Mouse (Mus musculus) kidney, adult 2 months (tissue): ENCODE data around the gene 1600014C10Rik. TPM values are rescaled to one million over a fixed set of nuclear protein-coding genes. Genes with fewer than 3 reads are reported as not detected.

Experiments
- DNase-seq: peaks from one replicate; pipeline ENCODE4 v3.0.0; 2021
- H3K27ac ChIP-seq: fragments of 200-500 bp; 2 replicates; pipeline ENCODE4 v1.5.1; 2012; ENCODE audit warnings: low read depth, low read length, control low read depth, inconsistent platforms; ENCODE audit not compliant: insufficient read depth
- H3K27me3 ChIP-seq: fragments of 200-500 bp; replicated peaks from 2 replicates; pipeline ENCODE4 v1.6.1; 2012; ENCODE audit warnings: mild to moderate bottlenecking, moderate library complexity, low read length, inconsistent platforms; ENCODE audit not compliant: control insufficient read depth, insufficient read depth
- H3K36me3 ChIP-seq: fragments of 200-500 bp; 2 replicates; pipeline ENCODE4 v1.6.1; 2012; ENCODE audit warnings: mild to moderate bottlenecking, moderate library complexity, low read length, inconsistent platforms; ENCODE audit not compliant: control insufficient read depth, insufficient read depth
- H3K4me1 ChIP-seq: fragments of 200-500 bp; 2 replicates; pipeline ENCODE4 v1.6.1; 2011; ENCODE audit warnings: low read length; ENCODE audit not compliant: control insufficient read depth, insufficient read depth
- H3K4me3 ChIP-seq: fragments of 200-500 bp; 2 replicates; pipeline ENCODE4 v1.5.1; 2011; ENCODE audit warnings: mild to moderate bottlenecking, low read depth, low read length, control low read depth; ENCODE audit not compliant: insufficient read depth
- CTCF ChIP-seq: fragments of 200-500 bp; conservative IDR thresholded peaks from 2 replicates; pipeline ENCODE4 v1.5.1; 2011; ENCODE audit warnings: low read depth, mild to moderate bottlenecking, control low read depth, low read length, moderate library complexity, mixed read lengths; ENCODE audit not compliant: insufficient read depth, insufficient read length
- POLR2A ChIP-seq: fragments of 200-500 bp; IDR thresholded peaks from one replicate; pipeline ENCODE4 v1.6.1; 2011; ENCODE audit warnings: low read depth, low read length, control low read depth
- WGBS: fragments of 180-500 bp; shearing (Covaris S2); methylation state at CpG from one replicate; pipeline ENCODE4 v1.1.7; 2018; 5-methylcytosine and 5-hydroxymethylcytosine counted together
- polyA plus RNA-seq: library from polyadenylated mRNA; depleted of rRNA; stranded (reverse); fragments of >200 nt; gene quantifications from 2 replicates; pipeline ENCODE4 v1.2.3, GENCODE M21; 2012

1600014C10Rik gene
- polyA plus RNA-seq, 1 experiment = 39.7 TPM

DNA sequence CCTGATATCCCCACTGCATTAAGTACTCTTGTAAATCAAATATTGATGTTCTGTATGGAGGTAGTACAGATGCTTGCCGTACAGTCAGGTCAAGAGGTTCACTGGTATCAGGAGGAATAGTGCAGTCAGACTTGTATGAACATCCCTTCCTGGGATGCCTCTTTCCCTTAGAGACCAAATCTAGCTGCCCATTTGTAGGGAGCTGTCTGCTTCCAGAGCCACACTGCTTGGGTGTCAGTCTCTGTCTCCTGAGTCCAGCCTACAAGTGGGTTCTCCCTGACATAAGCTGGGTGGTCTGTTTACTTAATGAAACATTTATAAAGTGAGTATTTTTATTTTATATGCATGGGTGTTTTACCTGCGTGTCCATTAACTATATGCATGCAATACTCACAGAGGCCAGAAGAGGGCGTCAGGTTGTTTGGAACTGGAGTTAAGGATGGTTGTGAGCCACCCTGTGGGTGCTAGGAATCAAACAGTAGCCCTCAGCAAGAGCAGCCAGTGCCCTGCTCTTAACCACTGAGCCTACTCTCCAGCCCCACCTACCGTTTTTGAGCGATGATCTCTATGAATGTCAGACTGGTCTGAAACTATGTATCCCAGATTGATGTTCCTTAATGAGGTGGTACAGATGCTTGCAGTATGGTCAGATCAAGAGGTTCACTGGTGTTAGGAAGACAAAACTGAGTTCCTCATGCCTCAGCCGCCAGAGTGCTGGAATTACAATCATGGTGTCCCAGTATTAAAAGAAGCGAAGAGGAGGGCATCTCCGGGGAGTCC, 7.2 kb downstream of the 1600014C10Rik start:
- DNase-seq = no peak
- Histone ChIP-seq H3K36me3 (no peaks in the 10 kb centered on the region), H3K4me1 (0 out of 2 replicates have a peak, but pooled peaks cover 2% of the 10 kb centered on the region), H3K27ac (no peak overlapping the region), H3K4me3 (no peak overlapping the region), H3K27me3 (no peaks in the 10 kb centered on the region)
- WGBS = 88% methylated on average over 8 of the region's 8 CpGs
- no peak for TF ChIP-seq POLR2A
- peak; percentile 25; the same call in 1 of the 2 replicates for TF ChIP-seq CTCF

- DNase-seq = no peak
- H3K27me3 ChIP-seq = no peaks in the 10 kb centered on the region
- H3K36me3 ChIP-seq = no peaks in the 10 kb centered on the region
- 96% methylated on average over 8 of the region's 8 CpGs for WGBS
- H3K27ac ChIP-seq = no peak overlapping the region
- H3K4me3 ChIP-seq = no peak overlapping the region
- H3K4me1 ChIP-seq = 0 out of 2 replicates have a peak, but pooled peaks cover 2% of the 10 kb centered on the region
- TF ChIP-seq CTCF (no peak), POLR2A (no peak)
Observed at GRCm38 (mm10) chr7:38191146-38191545, 8.1 kb downstream of the 1600014C10Rik start.

DNA sequence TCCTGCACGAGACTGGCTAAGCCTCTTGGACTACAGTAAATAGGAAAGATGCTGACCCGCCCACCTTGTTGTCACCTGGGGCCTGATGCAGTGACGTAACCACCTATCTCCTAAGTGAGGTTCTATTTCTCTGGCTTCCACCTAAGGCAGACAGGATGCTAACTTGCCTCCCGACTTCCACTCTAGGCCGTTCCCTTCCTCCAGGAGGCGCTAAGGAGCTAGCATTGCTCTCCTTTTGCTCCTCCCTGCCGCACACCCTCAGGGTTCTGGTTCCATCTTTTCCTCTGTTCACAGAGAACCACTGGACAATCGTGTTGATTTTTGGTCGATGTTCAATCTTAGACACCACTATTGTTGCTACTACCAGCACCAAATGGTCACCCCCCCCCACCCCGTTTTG, 8.6 kb downstream of the 1600014C10Rik start:
- DNase-seq = no peak
- Histone ChIP-seq H3K36me3 (no peaks in the 10 kb centered on the region), H3K4me3 (no peak overlapping the region), H3K4me1 (0 out of 2 replicates have a peak, but pooled peaks cover 2% of the 10 kb centered on the region), H3K27me3 (no peaks in the 10 kb centered on the region), H3K27ac (no peak overlapping the region)
- 58% methylated on average over 10 of the region's 10 CpGs for WGBS
- no peak for TF ChIP-seq POLR2A
- peak; percentile 60 for TF ChIP-seq CTCF

- H3K36me3 ChIP-seq = no peaks in the 10 kb centered on the region
- H3K4me3 ChIP-seq = no peak overlapping the region
- no peaks in the 10 kb centered on the region for H3K4me1 ChIP-seq
- H3K27ac ChIP-seq = no peak overlapping the region
- 69% methylated on average over 8 of the region's 8 CpGs for WGBS
- no peaks in the 10 kb centered on the region for H3K27me3 ChIP-seq
- no peak for TF ChIP-seq POLR2A
- no peak for TF ChIP-seq CTCF
- no peak for DNase-seq
Observed at GRCm38 (mm10) chr7:38199907-38200605, 17.0 kb downstream of the 1600014C10Rik start.

DNA sequence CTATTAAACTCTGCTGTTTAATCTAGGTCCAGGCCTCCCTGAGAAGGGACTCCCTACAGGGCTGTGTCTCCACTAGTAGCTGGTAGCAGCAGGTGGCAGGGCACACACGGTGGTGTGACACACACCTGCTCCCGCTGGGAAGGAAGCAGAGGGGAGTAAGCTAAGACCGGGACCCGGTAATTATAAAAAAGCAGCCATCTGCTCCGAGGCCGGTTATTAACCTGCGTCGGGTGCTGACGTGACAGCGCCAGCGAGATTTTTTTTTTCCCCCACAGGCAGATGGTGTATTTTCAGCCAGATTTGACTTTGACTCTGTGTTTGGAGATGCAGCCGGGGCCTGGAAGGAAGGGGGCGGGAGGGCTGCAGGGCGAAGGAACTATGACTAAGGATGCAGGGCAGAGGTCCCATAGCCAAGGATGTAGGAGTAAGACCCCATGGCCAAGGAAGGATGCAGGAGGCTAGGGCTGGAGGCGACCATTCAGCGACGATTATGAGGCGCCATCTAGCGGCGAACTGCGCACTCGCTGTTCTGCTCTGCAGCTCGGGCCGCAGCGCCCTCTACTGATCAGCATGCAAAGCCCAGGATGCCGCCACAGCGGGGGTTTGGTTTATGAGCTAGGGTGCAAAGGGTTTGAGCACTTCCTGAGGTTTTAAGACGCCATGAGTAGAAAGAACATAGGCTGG, 17.7 kb downstream of the 1600014C10Rik start:
- Histone ChIP-seq H3K27ac (no peak overlapping the region), H3K4me3 (no peak overlapping the region), H3K27me3 (no peaks in the 10 kb centered on the region), H3K36me3 (no peaks in the 10 kb centered on the region), H3K4me1 (no peaks in the 10 kb centered on the region)
- no peak for TF ChIP-seq POLR2A
- TF ChIP-seq CTCF = peak; percentile 100; the same call in 1 of the 2 replicates
- DNase-seq = peak; percentile 86
- WGBS = 3% methylated on average over 28 of the region's 28 CpGs

DNA sequence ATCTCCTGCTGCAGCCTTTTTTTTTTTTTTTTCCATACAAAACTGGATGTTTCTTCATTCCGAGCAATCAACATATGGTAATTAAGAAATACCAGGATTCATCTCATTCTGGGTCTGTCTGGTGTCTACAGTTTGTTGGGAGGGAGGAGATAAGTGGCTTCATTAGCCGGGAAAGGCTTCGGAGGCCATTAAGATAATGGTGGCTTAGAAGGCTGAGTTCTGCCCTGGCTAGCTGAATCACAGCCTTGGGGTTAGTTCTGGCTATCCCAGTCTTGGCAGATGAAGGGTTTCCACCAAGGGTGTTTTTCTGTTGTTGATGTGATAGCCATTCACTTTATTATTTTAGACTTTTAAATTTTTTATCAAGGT, 18.3 kb downstream of the 1600014C10Rik start:
- H3K4me3 ChIP-seq = no peak overlapping the region
- H3K36me3 ChIP-seq = no peaks in the 10 kb centered on the region
- no peak for DNase-seq
- TF ChIP-seq CTCF (no peak), POLR2A (no peak)
- H3K4me1 ChIP-seq = no peaks in the 10 kb centered on the region
- no peak overlapping the region for H3K27ac ChIP-seq
- WGBS = 21% methylated on average over 3 of the region's 3 CpGs
- no peaks in the 10 kb centered on the region for H3K27me3 ChIP-seq
